Mouse (Mus musculus) retina, postnatal 1 day (tissue): ENCODE results near the gene Zfp553.

ENCODE experiments used
- DNase-seq: peaks from one replicate; pipeline ENCODE4 v3.0.0-alpha.2; 2012

Zfp553 gene

DNA sequence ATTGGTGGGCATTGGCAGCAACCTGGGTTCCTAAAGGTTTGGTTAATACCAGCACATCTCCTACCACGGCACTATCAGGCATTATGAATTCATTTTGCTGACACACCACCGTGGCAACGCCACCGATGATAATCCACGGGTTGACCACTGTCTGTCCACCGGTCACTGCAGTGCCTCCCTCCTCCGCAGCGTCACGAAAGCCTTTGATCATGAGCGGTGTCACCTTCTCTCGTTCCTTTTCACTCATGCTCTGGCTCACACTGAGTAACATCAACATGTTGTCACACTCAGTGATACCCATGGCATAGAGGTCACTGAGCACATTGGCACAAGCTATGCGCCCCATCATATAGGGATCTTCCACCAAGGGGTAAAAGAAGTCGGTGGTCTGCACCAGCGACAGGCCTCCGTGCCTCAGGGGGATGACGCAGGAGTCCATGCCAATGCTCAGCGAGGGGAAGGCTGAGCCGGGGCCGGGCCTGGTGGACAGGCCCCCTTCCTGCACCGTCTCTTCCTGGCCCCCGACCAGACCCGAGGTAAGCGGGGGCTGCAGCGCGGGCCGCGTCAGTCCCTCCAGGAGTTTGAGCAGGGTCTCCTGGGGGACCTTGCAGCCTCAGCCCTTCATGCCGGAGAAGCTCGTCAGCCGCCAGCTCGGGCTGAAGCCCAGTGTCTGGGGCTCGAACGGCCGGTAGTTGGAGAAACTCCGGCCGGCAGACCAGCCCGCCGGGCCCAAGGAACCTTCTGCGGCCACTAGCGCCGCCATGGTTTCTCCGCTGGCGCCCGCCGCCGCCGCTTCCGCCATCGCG lies 40.5 kb downstream of the Zfp553 start:
- no peak for DNase-seq

DNA sequence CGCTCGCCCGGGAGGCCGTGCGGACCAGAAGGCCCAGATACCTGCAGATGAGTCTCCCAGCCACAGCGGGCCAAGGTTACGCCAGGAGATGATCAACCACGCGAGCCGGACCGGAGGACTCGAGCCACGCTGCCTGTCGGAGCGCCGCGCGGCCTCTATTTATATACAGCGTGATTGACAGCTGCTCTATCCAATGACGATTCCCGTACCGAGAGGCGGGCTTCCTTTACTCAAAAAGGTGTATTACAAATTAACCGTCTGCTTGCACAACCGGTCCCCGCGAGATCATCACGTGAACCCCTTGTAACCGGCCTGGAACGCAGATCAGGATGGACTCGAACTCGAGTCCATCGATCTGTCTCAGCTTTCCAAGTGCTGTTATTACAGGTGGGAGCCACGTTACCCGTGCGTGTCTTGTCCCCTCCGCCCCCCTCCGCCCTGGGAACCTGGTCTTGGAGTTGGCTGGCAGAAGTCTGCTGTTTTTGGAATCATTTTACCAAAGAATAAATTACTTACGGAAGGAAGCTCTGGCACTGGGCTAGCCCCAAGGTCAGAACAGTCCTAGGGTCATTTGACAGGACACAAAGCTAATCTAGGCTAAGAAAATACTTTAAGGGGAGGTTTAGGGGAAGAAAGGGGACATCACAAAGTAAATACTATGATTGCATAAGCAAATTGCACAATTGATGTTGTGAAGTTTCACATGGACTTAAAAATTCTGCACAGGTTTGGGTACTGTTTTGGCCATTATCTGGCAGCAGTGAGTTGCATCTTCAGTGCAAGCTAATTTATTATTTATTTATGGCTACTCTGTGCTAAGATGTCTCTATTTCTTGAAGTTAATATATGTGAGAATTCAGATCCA lies 41.3 kb downstream of the Zfp553 start, which contains the start of gene Sephs2:
Gene Sephs2 (minus strand): TSS at position 131 of the 865 bp plus-strand sequence.
- DNase-seq = peak; percentile 97

DNA sequence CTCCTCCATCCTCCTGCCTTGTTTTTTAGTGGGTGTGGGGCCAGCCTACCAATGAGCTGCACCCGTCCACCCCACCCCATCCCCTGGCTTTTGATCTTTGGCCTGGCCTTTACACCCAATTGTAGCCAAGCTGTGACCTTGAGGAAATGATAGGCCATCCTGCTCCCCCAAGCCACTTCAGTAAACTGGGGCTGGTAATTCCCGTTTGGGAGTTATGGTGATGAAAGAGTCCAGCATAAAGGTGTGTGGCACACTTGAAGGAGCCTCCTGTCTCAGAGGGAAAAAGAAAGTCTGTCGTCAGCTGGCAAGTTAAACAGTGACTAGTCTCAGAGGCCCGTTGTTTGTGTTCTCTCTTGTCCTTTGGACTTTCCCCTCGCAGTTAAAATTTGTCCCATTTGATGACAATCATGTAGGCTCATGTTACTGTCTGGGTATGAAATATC lies 43.7 kb downstream of the Zfp553 start:
- no peak for DNase-seq

DNA sequence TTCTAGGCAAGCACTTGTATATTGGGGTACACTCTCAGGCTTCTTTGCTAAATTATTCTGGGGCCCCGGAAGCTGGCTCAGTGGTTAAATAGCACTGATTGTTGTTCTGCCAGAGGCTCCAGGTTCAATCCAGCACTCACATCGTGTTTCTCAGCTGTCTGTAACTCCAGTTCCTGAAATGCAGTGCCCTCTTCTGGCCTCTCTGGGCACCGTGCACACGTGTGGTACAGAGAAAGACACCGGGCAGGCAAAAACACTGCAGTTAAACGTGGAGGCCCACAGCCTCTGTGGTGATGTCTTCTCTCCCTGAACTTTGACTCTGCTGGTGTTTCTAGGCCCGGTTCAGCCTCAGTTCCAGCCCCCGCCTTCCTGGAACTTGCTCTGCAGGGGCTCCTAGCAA lies 45.5 kb downstream of the Zfp553 start:
- peak; percentile 73 for DNase-seq

- DNase-seq = no peak
Observed at GRCm38 (mm10) chr7:127280092-127280491, 47.2 kb downstream of the Zfp553 start.

DNA sequence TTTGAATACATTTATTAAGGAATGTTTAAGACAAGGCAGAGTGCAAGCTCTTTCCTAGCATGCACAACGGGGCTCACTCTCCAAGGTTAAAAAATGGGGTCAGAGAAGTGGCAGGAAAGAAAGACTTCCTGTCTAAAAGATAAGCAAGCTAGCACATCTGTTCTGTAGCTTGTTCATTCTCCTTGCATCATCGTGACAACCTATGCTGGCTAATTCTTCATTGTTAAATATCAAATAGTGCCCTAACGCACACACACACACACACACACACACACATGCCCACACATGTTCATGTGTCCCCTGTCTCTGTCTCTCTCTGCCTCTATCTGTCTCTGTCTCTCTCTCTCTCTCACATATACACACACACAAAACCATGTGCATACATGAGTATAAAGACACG lies 48.3 kb downstream of the Zfp553 start:
- no peak for DNase-seq

DNA sequence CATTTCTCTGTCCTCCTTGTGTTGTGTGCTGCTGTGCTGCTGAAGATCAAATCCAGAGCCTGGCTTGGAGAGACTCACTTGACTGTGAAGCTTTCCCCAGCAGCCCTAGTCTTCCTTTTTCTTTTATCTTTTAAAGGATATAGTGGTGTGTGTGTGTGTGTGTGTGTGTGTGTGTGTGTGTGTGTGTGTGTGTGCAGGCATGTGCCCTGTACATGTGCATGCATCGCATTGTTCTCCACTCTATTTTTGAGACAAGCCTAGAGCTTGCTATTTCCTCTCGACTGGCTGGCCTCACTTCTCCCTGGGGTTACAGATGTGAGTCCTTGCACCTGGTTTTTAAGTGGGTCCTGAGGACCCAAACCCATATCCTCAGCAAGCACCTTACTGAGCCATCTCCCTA lies 49.3 kb downstream of the Zfp553 start:
- no peak for DNase-seq

DNA sequence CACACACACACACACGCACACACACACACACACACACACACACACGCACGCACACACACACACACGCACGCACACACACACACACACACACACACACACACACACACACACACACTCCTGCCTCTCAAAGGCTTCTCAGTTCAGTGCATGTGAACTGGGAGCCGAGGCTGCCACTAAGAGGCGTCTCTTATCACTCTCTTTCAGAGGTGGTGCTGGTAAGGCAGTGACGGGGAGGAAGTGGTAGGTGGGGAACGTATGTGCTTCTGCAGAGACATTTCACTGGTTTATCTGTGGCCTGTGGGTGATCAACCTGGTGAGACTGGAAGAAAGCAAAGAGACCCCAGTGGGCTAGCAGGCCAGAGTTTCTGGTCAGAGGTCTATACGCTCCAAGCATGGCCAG lies 52.3 kb downstream of the Zfp553 start:
- DNase-seq = no peak
